Mouse (Mus musculus) testis, adult 2 months (tissue): Measurements from ENCODE around the gene Pfdn5.

Experiments
- CTCF ChIP-seq: fragments of 200-500 bp; IDR thresholded peaks from 2 replicates; pipeline ENCODE4 v1.5.1; 2012; ENCODE audit warnings: low read depth, mild to moderate bottlenecking, inconsistent platforms, low read length, moderate library complexity; ENCODE audit not compliant: control insufficient read depth, insufficient read depth, insufficient replicate concordance
- POLR2A ChIP-seq: fragments of 200-500 bp; IDR thresholded peaks from 2 replicates; pipeline ENCODE4 v1.6.1; 2012; ENCODE audit warnings: low read depth, mild to moderate bottlenecking, inconsistent platforms, low read length, moderate library complexity; ENCODE audit not compliant: control insufficient read depth

DNA sequence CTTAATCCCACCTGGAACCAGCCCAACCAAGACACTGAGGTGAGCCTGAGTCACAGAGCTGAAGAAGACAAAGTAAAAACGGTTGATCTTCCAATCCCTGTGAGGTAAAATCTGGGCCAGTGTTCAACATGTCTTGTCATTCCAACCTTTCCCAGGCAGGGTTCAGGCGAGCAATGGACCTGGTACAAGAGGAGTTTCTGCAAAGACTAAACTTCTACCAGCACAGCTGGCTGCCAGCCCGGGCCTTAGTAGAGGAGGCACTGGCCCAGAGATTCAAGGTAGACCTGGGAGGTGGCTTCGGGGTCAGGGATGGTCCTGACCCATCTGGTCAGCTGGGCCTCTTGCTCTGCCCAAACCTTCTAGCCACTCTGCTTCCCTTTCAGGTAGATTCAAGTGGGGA is 11.0 kb downstream of the Pfdn5 start:
- TF ChIP-seq CTCF (no peak), POLR2A (no peak)
